Mouse (Mus musculus) embryo, embryonic 11 days (tissue): ENCODE measurements at regions not wholly inside any gene's neighbourhood (a gene's known extent, or its start where the extent isn't known, plus 50 kb on each side); places are given as distances from the start of the nearest gene placed in this dataset.

ENCODE experiments used
- DNase-seq: peaks from one replicate; pipeline ENCODE4 v3.0.0-alpha.2; 2015

DNA sequence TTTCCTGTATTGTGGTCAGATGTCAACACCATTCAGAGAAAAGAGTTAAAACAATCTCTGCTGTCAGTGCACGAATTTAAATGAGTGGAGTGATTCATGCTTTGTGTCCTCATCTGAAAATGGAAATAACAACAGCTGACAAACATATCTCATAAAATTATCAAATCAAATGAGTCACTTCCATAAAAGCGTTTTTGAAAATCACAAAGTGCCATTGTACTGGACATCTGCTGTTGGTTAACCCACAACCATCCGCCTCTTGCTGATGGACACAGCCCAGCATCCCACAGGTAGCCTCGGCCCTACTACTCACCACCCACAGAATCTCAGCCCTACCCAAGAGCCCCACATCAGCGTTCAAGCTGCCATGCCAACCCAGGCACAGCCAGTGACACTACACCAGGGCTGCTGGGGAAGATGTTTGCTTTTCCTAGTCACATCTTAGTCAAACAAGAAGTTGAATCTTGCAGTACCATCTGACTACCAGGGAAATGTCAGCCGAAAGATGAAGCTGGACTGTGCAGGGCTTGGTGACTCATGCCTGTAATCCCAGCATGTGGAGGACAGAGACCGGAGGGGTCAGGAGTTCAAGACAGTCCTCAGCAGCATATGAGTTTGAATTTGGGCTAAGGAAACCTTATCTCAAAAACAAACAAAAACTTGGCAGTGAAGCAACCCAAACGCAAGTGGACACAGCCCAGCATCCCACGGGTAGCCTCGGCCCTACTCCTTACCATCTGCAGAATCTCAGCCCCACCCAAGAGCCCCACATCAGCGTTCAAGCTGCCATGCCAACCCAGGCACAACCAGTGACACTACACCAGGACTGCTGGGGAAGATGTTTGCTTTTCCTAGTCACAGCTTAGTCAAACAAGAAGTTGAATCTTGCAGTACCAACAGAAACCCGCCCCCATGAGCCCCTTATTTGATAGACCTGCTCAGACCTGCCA, 131.9 kb upstream of the Noct start:
- no peak for DNase-seq

DNA sequence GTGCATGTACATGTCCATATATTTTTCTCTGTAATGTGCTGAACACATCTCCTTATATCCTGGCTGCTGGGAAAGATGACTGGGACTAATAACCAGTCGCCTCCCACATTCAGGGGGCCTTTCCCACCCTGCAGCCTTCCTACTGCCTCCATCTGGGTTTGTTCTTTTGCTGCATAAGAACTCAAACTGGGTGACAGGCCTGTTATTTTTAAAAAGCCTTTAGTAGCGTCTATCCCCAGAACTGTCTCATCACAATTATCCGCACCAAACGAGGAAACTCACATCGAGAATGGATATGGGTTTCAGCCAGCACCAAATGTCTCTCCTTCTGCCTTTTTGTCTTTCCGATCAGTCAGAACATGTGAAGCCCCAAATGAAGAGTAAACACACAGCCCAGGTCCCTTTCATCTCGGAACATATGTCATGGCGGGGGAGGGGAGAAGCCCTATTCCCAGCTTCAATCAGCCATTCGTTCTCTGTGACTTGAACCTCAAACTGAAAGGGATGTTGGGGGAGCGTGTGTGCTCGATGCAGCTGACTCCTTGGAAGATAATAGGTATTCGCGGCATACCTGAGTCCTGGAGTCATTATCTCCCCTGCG, 128.3 kb upstream of the Noct start:
- peak; percentile 50 for DNase-seq

DNA sequence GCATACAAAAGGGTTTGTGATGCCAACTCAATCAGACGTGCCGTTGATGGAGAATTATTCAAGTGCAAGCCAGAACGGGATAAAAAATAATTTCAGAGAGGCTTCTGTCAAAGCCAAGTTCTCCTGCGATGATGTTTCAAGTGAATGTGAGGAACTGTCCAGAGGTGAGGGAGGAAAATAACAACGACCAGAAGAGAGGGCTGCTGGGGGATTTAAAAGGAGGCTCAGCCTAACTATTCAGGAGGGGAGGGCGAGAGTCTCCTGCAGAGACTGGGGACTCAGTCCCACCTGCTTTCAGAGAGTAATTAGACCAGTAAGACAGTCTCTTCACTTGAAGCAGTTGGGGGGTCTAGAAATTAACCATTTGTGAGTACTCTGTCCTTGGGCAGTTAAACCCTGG, 127.7 kb upstream of the Noct start:
- no peak for DNase-seq

DNA sequence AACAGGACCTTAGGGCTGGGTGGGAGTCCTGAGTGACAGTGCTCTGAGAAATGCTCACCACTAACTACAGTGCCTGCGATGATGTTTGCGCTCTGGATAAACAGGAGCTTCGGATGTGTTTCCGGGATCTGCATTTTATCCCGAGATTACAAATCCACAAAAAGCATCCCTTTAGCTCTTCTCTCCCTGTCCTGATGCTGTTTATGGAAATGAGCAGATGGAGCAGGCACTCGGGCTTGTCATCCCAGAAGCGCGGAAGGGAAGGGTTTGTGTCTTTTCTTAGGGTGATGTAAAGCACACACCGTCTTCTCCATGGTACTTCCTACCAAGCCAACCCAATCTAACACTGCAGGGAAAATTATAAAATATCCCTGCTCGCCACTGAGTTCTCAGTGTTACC, 126.9 kb upstream of the Noct start:
- no peak for DNase-seq

DNA sequence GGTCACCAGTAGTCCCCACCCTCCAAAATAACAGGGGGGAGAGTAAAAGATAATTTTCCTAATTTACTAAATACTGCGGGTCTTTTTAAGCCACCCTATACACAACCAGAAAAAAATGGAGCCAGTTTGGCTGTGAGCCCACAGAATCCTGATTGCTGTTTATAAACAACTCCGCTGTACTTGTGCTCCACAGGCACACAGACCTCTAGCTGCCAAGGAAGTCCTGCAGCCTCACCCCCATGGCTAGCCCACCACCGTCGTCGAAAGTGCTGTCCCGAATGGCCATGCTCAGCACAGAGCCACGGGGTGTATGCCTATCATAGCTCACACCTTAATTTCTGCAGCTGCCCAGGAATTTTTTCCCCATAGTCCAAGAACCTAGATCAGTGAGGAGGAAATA, 124.3 kb upstream of the Noct start:
- DNase-seq, result no peak

DNA sequence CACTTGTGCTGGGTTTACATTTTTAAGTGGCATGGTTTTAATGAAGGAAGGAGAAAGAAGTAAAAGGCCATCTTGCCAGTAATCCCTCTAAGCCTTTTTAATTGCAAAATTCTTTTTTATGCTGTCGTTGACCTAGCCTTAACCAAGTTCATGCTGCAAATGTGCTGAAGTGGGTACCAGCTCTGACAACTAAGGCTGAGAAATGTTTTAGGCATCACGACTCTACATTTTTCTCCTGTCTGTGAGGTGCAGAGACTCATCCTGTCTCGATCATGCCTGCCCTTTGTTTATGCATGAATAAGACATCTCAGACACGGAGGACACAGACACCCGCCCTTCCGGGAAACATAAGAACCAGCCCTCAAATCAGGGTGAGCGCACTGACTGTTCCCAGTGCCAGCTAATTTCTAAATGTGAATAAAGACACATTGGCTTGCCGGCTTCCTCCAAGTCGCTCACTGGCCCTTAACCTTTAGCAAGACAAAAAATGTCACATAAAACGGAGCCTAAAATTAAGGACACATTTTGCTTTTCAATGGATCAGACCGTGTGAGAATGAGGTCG, 115.5 kb upstream of the Noct start:
- no peak for DNase-seq

DNA sequence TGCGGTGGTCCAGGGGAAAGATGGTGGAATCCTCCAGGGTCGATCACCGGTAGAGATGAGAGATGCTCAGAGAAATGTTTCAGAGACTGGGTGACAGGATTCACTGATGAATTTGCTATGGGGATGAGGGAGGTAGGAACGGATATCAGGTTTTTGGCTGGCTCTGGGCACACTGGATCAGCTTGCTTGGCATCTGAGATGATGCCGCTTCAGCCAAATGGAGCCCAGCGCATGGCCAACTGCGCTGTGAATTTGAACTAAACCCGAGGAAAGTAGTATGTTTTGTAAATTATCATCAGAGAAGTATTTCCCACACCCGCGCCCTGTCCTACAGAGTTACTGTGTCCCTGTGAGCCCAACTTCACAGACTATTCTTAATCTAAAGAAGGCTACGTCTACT, 113.0 kb upstream of the Noct start:
- no peak for DNase-seq

DNA sequence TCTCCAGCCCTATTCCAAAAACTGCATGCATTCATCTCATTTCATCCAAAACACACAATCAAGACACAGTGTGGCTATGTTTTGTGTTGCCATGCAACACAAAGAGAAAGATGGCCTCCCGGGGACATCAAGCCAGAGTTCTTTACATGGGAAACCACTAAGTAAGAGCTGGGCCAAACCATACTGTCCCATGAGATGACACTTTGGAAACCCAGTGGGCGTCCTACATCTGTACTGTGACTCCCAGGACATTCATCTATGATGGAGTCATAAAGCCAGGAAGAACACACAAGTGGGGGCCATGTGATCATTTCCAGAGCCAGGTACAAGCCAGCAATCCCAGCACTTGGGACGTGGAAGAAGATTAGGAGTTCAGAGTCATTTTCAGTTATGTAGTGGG, 111.9 kb upstream of the Noct start:
- no peak for DNase-seq

DNA sequence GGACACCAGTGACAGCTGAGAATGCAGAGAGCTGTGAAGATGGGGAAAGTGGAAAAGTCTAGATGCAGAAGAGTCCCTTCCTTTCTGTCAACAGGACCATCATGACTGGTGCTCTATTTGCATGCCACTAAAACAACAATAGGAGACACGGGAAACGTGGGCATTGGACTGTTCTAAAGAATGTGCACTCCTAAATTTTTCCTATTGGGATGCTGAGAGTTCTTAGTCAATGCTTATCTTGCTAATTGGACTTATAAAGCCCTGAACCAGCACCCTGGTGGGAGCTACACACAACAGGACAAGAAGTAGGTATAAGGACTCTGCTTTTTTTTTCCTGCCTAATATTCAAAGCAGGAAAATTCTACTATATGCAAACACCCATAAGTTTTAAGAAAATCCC, 108.3 kb upstream of the Noct start:
- no peak for DNase-seq

DNA sequence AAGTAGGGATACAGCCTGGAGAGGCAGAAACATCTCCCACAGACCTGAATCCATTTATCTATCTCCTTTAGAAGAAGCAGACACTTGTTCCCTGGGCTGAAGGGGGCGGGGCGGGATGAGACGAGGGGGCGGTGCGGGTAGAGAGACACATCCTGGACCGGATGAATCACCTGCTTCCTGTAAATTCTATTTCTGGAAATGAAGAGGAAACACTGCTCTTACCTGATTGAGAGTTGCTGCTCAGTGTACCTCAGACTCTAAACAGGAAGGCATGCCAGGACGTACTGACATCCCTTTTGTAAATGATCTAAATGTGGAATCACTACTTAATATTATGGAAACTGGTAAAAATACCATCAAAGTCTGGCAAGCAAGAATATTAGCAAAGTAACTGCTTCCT, 105.5 kb upstream of the Noct start:
- DNase-seq, result no peak

DNA sequence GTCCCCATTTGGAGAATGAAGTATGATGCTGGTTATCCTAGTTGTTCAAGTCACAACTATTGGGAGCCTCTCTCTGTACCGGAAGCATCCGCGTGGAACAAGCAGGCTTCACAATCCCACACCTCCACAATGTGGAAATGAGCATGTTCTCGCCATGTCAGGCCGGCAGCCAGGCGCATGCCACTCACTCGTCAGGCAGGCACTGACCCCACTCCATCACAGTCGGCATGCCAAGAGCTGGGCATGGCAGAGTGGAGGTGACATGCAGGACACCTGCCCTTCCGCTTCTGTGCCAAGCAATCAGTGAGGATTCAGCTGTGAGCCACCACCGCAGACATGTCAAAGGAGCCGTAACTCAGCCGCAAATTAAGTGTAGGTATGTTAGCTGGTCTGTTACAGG, 103.7 kb upstream of the Noct start:
- no peak for DNase-seq

DNA sequence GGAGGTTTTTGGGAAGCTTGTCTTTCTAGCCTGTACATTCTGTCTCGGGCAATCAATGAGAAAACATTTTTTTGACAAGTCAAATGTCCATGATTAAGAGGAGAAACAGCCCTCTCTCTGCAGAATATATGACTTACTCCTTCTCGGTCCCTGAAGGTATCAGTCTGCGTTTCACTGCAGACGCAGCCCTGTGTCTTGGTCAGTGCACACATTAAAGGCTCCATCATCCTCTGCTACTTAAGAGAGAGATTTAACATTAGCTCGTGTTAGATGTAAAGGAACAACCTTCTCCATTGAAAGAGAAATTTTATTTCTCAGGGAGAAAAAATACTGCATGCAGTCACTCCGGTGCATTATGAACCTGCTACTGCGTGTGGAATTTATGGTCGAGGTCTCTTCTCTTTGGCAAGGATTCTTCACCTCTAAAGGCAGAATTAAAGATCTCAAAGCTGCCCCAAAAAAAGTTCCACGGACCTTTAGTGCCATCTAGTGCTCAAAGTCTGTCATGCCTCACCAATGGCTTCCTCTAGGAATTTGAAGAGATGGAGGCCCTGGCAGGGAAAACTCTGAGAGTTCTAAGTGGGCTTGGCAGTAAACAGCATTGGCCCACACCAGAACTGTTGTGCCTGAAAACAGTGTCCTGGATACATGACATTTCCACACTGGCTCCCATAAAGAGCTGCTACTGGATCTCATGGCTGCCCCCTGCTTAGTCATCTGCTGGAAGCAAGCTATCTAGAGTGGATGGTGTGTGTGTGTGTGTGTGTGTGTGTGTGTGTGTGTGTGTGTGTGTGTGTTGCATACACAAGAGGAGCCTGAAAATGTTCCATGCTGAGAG, 102.3 kb upstream of the Noct start:
- peak; percentile 85 for DNase-seq

DNA sequence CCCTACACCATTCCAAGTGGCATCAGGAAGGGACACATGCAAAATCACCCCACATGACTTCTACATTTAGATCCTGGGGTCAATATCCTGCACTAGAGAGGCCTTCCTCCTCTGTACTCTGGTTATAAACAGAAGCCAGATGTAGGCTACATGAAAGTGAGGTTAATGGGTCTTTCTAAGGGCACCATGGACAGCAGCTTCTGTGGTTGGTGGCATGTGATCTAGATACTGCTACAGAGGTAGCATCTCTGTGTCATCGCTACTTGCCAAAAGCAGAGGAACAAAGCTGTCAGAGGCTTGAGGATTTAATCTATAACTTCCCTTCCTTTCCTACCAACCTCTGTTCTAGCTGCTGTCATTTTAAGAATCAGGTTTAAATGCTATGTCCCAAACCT, 101.7 kb upstream of the Noct start:
- no peak for DNase-seq

DNA sequence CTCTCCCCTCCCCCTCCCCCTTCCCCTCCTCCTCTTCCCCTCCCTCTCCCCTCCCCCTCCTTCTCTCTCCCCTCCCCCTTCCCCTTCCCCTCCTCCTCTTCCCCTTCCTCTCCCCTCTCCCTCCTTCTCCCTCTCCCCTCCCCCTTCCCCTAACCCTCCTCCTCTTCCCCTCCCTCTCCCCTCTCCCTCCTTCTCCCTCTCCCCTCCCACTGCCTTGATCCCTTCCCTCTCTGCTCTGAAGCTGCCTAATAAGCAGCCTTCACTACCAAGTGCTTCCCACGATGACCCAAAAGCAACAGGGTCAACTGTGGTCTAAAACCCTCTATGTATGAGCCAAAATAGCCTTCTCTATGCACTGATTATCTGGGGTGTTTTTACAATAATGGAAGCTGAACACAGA, 96.4 kb upstream of the Noct start:
- no peak for DNase-seq

DNA sequence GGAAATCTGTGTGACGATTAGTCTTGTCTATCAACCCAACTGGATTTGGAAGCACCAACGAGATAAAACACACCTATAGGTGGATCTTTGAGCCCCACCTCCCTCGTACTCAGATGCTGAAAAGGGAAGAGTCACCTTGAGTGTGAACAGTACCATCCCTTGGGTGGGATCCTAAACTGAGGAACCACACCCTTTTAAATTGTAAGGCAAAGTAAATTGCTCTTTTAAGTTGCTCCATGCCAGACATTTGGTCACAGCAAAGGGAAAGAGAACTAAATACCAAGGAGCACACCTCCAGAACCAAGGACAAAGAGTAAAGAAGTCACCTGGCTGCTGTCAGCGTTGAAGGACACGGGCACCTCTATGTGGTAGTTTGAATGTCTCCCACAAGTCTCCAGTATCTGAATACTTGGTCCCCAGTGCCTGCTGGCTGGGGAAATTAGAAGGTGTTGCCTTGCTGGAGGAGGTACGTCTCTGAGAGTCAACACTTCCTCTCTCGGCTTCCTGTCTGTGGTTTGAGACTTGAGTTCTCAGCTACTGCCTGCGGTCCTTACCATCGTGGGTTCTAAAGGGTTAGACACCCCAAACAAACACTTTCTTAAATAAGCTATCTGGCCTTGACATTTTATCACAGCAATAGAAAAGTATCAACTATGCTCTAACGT, 95.6 kb upstream of the Noct start:
- no peak for DNase-seq

DNA sequence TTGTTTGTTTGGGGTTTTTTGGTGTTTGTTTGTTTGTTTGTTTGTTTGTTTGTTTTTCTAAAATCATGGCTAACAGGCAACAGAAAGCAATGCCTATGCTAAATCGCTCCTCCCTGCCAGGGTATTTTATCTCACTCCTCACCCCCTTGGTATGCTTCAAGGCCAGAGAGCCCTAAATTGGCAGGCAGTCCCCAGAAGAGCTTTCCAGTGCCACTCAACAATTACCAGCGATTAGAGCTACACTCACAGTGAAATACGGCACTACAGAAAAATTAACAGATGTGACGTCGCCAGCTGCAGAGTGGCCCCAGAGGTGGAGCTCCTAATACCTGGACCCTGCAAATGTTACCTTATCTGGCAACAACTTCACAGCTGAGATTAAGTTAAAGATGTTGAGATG, 93.5 kb upstream of the Noct start:
- DNase-seq, result no peak

DNA sequence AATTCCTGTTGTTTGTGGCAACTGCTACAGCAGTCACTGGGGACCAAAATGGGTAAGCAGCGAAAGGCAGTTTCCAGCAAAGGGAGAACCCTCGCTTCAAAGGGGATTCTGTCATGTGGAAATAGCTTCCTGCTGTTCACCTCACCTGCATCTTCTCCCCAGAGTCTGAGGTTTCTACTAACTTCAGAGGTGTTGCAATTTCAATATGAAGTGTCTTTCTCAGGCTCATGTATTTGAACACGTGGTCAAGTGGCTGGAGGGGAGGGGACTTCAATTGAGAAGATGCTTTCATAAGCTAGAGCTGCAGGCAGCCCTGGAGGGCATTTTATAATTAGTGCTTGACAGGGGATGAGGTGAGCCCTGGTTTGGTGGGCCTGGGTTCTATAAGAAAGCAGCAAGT, 92.9 kb upstream of the Noct start:
- DNase-seq, result no peak

DNA sequence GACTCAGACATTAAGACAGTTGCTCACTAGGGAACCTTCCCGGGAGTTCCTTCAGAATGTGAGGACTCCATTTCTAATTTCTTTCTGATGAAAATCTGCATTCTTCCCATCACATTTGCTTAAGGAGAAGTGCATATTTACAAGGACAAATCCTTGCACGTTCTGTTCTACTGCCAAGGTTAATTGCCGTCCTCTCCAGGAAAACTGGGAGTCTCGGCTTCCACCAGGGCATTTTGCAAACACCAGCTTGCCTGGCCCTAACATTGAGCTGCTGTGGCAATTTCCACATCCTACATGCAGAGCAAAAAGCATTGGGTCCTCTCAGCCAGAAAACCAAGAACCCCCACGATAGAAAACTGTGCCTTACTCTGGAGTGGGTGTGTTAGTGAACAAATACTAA, 91.5 kb upstream of the Noct start:
- no peak for DNase-seq

DNA sequence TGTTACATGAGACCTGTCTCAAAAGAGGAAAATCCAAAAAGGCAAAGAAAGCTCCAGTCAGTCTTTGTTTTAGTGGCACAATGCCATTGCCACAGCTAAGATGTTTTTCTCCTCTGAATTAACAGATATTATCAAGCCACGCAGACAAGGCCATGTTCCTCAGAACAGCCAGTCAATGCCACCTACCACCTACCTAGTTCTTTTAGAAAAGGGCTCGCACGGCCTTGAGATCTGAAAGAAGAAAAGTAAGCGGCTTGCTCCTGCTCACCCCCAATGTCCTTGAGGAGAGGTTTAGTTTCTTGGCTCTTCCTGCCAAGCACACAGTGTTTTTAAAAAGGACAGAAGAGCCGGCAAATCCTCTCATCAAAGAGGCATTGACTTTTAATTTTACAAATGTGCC, 88.7 kb upstream of the Noct start:
- no peak for DNase-seq

DNA sequence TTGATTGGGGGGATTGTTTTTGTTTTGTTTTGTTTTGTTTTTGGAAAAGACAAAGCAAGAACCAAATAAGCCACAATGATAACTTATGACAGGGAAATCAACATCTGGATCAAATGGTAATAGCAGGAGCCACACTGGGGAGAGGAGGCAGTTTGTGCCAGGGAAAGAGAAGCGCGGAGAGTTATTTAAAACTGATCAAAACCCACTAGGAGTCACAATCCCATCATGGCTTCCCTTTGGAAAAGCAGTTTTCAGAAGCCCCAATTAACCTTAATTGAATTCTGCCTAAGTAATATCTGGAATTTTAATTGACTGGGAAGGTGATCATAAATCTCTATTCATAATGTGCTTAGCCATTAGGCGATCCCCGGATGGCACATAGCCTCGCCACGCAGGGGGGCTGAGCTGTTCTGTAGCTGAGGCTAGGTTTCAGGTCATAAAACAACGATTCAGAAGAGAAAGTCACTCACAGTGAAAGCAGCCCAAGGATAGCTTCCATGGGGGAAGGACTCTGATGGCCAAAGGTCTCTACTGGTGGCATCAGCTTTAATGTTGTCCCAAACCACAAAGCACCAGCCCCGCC, 86.4 kb upstream of the Noct start:
- no peak for DNase-seq

DNA sequence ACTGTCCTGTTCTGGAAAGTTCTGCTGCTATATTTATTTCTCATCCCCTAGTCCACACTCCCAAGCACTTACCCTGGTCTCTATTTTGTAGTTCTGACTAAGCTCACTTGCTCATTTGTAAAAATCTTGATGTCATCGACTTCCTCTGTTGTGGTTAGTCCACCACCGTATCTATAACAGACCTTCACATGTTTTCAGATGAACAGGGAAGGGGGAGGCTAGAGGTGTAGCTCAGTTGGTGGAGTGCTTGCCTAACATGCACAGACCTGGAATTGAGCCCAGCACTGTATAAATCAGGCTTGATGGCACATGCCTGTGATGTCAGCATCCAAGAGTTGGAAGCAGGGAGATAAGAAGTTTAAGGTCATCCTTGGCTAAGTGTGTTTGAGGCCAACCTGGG, 78.3 kb upstream of the Noct start:
- DNase-seq, result no peak

DNA sequence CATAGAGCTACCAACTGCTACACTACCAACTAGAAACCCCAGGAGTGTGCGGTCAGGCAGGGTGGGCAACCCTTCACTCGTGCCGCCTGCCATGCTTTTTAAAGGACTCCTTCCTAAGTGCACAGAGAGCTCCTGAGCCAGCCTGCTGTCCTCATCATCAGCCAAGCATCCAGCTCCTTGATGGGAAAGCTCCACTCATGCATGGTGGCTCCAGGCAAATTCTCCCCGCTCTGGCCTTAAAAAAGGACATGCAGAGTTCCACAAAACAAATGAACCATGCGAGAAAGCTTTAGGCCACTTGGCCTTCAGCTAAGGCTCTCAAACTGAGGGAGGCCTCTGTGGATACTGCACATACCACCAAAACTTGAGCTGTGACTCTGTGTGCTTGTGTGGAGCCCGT, 74.2 kb upstream of the Noct start:
- no peak for DNase-seq

DNA sequence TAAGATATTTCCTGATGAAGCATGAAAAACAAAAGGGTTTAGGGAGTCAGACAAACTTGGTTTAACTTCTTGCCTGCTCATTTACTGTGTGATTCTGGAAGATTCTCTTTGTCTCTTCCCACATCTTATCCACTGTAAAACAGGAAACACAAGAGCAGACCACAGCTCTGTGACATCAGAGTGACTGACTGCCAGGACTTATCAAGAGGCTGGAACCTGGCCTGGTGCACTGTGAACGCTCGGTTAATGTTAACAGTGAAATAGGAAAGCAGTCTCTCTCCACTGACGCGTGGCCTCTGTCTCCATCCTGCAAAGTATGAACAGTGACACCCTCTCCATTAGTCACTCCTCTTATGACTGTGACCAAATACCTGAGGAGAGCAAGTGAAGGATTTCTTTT, 73.1 kb upstream of the Noct start:
- DNase-seq, result no peak
